23 mouse cellular contexts compared by ENCODE assay signal in genomic region chr13:109519966-109520646, GRCm38 (mm10).
"Had no signal": no experiment of that assay in that cellular context is flagged by ENCODE, and none has a peak within 500 bp of the region (broad histone marks: within the 10 kb centered on the region; RNA-seq: fewer than 3 reads in every experiment).

No protein-coding gene starts in this region.

- H3K27me3 ChIP-seq: heart, embryonic 13.5 days; heart, embryonic 15.5 days; hindbrain, embryonic 13.5 days; hindbrain, embryonic 15.5 days; kidney, embryonic 15.5 days; limb, embryonic 13.5 days; limb, embryonic 15.5 days; liver, embryonic 12.5 days had no signal

- H3K36me3 ChIP-seq: heart, embryonic 13.5 days; heart, embryonic 15.5 days; hindbrain, embryonic 13.5 days; hindbrain, embryonic 15.5 days; kidney, embryonic 15.5 days; limb, embryonic 13.5 days; limb, embryonic 15.5 days; liver, embryonic 12.5 days had no signal

- H3K27ac ChIP-seq: heart, adult 2 months; heart, embryonic 13.5 days; heart, embryonic 15.5 days; hindbrain, embryonic 13.5 days; hindbrain, embryonic 15.5 days; hindbrain, postnatal 0 days; kidney, embryonic 15.5 days; kidney, postnatal 0 days; limb, embryonic 13.5 days; limb, embryonic 15.5 days; liver, embryonic 12.5 days; liver, embryonic 14.5 days had no signal

- DNase-seq: gastrocnemius, postnatal 36 days; heart, adult 2 months; heart, postnatal 36 days; kidney, adult 11 months; kidney, adult 9 months; kidney, postnatal 14 days; layer of hippocampus, adult 9-11 months; layer of hippocampus, postnatal 36 days; left cerebral cortex, postnatal 4 days; lung, adult 18-20 months had no signal

- H3K9me3 ChIP-seq: heart, embryonic 13.5 days; heart, embryonic 15.5 days; hindbrain, embryonic 13.5 days; hindbrain, embryonic 15.5 days; kidney, embryonic 15.5 days; limb, embryonic 13.5 days; limb, embryonic 15.5 days; liver, embryonic 12.5 days had no signal

- H3K4me1 ChIP-seq: heart, embryonic 13.5 days; heart, embryonic 15.5 days; hindbrain, embryonic 13.5 days; hindbrain, embryonic 15.5 days; kidney, embryonic 15.5 days; limb, embryonic 13.5 days; limb, embryonic 15.5 days; liver, embryonic 12.5 days had no signal

- H3K4me3 ChIP-seq: heart, adult 2 months; heart, embryonic 13.5 days; heart, embryonic 15.5 days; hindbrain, embryonic 13.5 days; hindbrain, embryonic 15.5 days; kidney, embryonic 15.5 days; limb, embryonic 13.5 days; limb, embryonic 15.5 days; liver, embryonic 12.5 days had no signal

- ATAC-seq: hindbrain, postnatal 0 days; intestine, embryonic 16.5 days; liver, embryonic 12.5 days had no signal

- H3K4me2 ChIP-seq: heart, embryonic 11.5 days; heart, embryonic 13.5 days; heart, embryonic 15.5 days; hindbrain, embryonic 13.5 days; hindbrain, embryonic 15.5 days; kidney, embryonic 15.5 days; limb, embryonic 13.5 days; limb, embryonic 15.5 days; liver, embryonic 12.5 days had no signal

- H3K9ac ChIP-seq: heart, embryonic 13.5 days; heart, embryonic 15.5 days; hindbrain, embryonic 13.5 days; hindbrain, embryonic 15.5 days; kidney, embryonic 15.5 days; limb, embryonic 13.5 days; limb, embryonic 15.5 days; liver, embryonic 12.5 days; liver, embryonic 14.5 days had no signal
